Mouse (Mus musculus): ENCODE results near the gene Gfy. TPM values are rescaled to one million over a fixed set of nuclear protein-coding genes. Genes with fewer than 3 reads are reported as not detected.

Gene Gfy
- polyA plus RNA-seq, 1 experiment from 2014 or later, result not detected

DNA sequence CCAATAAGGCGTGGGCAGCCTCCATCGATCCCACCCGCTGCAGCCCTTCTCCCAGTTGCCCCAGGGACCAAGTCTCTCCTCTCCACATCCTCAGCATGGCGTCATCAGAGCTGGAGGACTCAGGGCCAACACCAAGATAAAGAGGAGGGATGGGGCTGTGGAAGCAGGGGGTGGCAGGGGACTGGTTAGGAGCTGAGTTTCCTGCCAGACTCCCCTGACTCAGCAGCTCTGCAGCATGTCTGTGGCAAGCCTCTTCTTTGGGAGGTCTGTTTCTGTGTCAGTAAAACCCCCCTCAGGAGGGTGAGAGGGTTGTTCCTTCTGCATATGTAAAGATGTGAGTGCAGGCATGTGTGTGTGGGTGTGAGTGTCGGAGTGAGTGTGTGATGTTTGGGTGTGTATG is 17.6 kb upstream of the Gfy start:
- no peak for ATAC-seq
- Histone ChIP-seq H3K4me3 (ENCODE audit: low read depth, low read length) (no peak overlapping the region), H3K4me2 (ENCODE audit: low read depth, low read length) (no peak overlapping the region), H3K9ac (replicated peaks) (no peak overlapping the region), H3K27me3 (ENCODE audit: insufficient read depth, low read length) (0 out of 2 replicates have a peak, but pooled peaks cover 7% of the 10 kb centered on the region), H3K4me1 (ENCODE audit: insufficient read depth) (no peaks in the 10 kb centered on the region), H3K36me3 (replicated peaks; ENCODE audit: insufficient read depth, low read length) (no peaks in the 10 kb centered on the region), H3K27ac (ENCODE audit: low read depth) (no peak overlapping the region), H3K9me3 (ENCODE audit: low read length) (no peaks in the 10 kb centered on the region)
- WGBS (ENCODE audit: insufficient replicate concordance), result 65% methylated on average over 5 of the region's 5 CpGs
- no peak for TF ChIP-seq EP300 (IDR thresholded peaks at IDR 0.05; ENCODE audit: low read depth)
- TF ChIP-seq CTCF (IDR thresholded peaks at IDR 0.05; ENCODE audit: low read depth), result no peak
- no peak for DNase-seq

DNA sequence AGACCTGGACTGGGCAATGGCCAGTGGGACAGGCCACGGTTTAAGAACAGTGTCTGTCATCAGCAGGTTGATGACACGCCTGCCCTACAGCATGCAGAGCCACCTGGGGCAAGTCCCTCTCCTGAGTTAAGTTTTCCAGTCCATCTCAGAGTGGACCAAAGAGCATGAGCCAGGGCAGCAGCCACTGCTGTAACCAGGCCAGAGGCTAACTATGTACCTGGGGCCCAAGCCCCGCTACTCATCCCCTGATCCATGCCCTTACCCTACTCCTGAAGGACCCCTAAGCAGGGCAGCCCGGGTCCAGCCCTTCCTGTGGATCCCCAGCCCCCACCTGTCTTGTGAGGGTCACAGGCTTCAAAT is 16.8 kb upstream of the Gfy start:
- WGBS (ENCODE audit: insufficient replicate concordance), result 79% methylated on average over 4 of the region's 4 CpGs
- Histone ChIP-seq H3K27me3 (ENCODE audit: insufficient read depth, low read length) (0 out of 2 replicates have a peak, but pooled peaks cover 9% of the 10 kb centered on the region), H3K4me2 (ENCODE audit: low read depth, low read length) (no peak overlapping the region), H3K9me3 (ENCODE audit: low read length) (no peaks in the 10 kb centered on the region), H3K4me3 (ENCODE audit: low read depth, low read length) (no peak overlapping the region), H3K9ac (replicated peaks) (no peak overlapping the region), H3K4me1 (ENCODE audit: insufficient read depth) (no peaks in the 10 kb centered on the region), H3K27ac (ENCODE audit: low read depth) (no peak overlapping the region), H3K36me3 (replicated peaks; ENCODE audit: insufficient read depth, low read length) (no peaks in the 10 kb centered on the region)
- no peak for DNase-seq
- no peak for ATAC-seq
- TF ChIP-seq EP300 (IDR thresholded peaks at IDR 0.05; ENCODE audit: low read depth) (no peak), CTCF (IDR thresholded peaks at IDR 0.05; ENCODE audit: low read depth) (no peak)

GRCm38 (mm10) chr7:45195341-45196175 is 16.2 kb upstream of the Gfy start:
- Histone ChIP-seq H3K9ac (replicated peaks) (no peak overlapping the region), H3K9me3 (ENCODE audit: low read length) (no peaks in the 10 kb centered on the region), H3K27me3 (ENCODE audit: insufficient read depth, low read length) (0 out of 2 replicates have a peak, but pooled peaks cover 13% of the 10 kb centered on the region), H3K4me2 (ENCODE audit: low read depth, low read length) (no peak overlapping the region), H3K36me3 (replicated peaks; ENCODE audit: insufficient read depth, low read length) (no peaks in the 10 kb centered on the region), H3K4me3 (ENCODE audit: low read depth, low read length) (no peak overlapping the region), H3K27ac (ENCODE audit: low read depth) (no peak overlapping the region), H3K4me1 (ENCODE audit: insufficient read depth) (no peaks in the 10 kb centered on the region)
- no peak for TF ChIP-seq EP300 (IDR thresholded peaks at IDR 0.05; ENCODE audit: low read depth)
- no peak for TF ChIP-seq CTCF (IDR thresholded peaks at IDR 0.05; ENCODE audit: low read depth)
- ATAC-seq (no peak), DNase-seq (no peak)
- WGBS (ENCODE audit: insufficient replicate concordance), result 61% methylated on average over 13 of the region's 13 CpGs

- Histone ChIP-seq H3K27ac (ENCODE audit: low read depth) (no peak overlapping the region), H3K9ac (replicated peaks) (no peak overlapping the region), H3K36me3 (replicated peaks; ENCODE audit: insufficient read depth, low read length) (no peaks in the 10 kb centered on the region), H3K4me3 (ENCODE audit: low read depth, low read length) (no peak overlapping the region), H3K4me1 (ENCODE audit: insufficient read depth) (no peaks in the 10 kb centered on the region), H3K27me3 (ENCODE audit: insufficient read depth, low read length) (peaks cover 21% of the 10 kb centered on the region), H3K9me3 (ENCODE audit: low read length) (no peaks in the 10 kb centered on the region), H3K4me2 (ENCODE audit: low read depth, low read length) (no peak overlapping the region)
- 70% methylated on average over 17 of the region's 17 CpGs for WGBS (ENCODE audit: insufficient replicate concordance)
- DNase-seq, result no peak
- no peak for ATAC-seq
- no peak for TF ChIP-seq CTCF (IDR thresholded peaks at IDR 0.05; ENCODE audit: low read depth)
- no peak for TF ChIP-seq EP300 (IDR thresholded peaks at IDR 0.05; ENCODE audit: low read depth)
These were observed 14.8 kb upstream of the Gfy start for GRCm38 (mm10) chr7:45193871-45194785.

GRCm38 (mm10) chr7:45193406-45193805 is 14.0 kb upstream of the Gfy start:
- no peaks in the 10 kb centered on the region for H3K9me3 ChIP-seq (ENCODE audit: low read length)
- ATAC-seq, result no peak
- H3K4me3 ChIP-seq (ENCODE audit: low read depth, low read length), result no peak overlapping the region
- no peak for DNase-seq
- H3K27ac ChIP-seq (ENCODE audit: low read depth), result no peak overlapping the region
- TF ChIP-seq CTCF (IDR thresholded peaks at IDR 0.05; ENCODE audit: low read depth), result 0 out of 2 replicates have a peak, but pooled peaks have one; percentile 2
- no peak for TF ChIP-seq EP300 (IDR thresholded peaks at IDR 0.05; ENCODE audit: low read depth)
- H3K4me2 ChIP-seq (ENCODE audit: low read depth, low read length), result no peak overlapping the region
- no peak overlapping the region for H3K9ac ChIP-seq (replicated peaks)
- peaks cover 21% of the 10 kb centered on the region for H3K27me3 ChIP-seq (ENCODE audit: insufficient read depth, low read length)
- no peaks in the 10 kb centered on the region for H3K4me1 ChIP-seq (ENCODE audit: insufficient read depth)
- H3K36me3 ChIP-seq (replicated peaks; ENCODE audit: insufficient read depth, low read length), result no peaks in the 10 kb centered on the region
- WGBS (ENCODE audit: insufficient replicate concordance), result 68% methylated on average over 5 of the region's 5 CpGs
